Mouse (Mus musculus) left cerebral cortex, postnatal 14 days (tissue): ENCODE results near the gene Fpr-rs4. TPM values are rescaled to one million over a fixed set of nuclear protein-coding genes. Genes with fewer than 3 reads are reported as not detected.
"Not testable (repeated sequence)": the region's sequence is repeated elsewhere in the genome, so short reads cannot be mapped to it uniquely, and the experiment has no call there.

Source experiments
- DNase-seq, 2 experiments: peaks; one replicate each; pipeline ENCODE4 v3.0.0; 2021 to 2022; ENCODE audit warnings: low spot score in 2 of 2, mixed read lengths in 1 of 2
- intact Hi-C: fragments of 180-260 bp; cut with DNase I; formaldehyde crosslinking; loops from one replicate; pipeline ENCODE4 v1.15.1; 2025
- long read RNA-seq, 2 experiments: library from polyadenylated mRNA; stranded (forward); transcript quantifications; one replicate each; pipeline ENCODE4 v2.0.0; 2021
- total RNA-seq, 2 experiments: library from RNA; stranded (reverse); gene quantifications; 2 replicates each; pipeline ENCODE4 v1.2.3; 2021

The Fpr-rs4 gene
- not detected for total RNA-seq
- long read RNA-seq, experiment 1, result 0 reads
- long read RNA-seq, experiment 2, result 0 reads

GRCm38 (mm10) chr17:18021433-18021832 is at the start of gene Fpr-rs4:
Fpr-rs4 (plus strand) TSS chr17:18021733.
- no peak for DNase-seq
- intact Hi-C loops, result no loop called here

- intact Hi-C loops, result no loop called here
- no peak for DNase-seq
Measured at GRCm38 (mm10) chr17:17973443-17973842, 48.1 kb upstream of the Fpr-rs4 start.

- intact Hi-C loops, DNase-seq: not testable (repeated sequence)
Measured at GRCm38 (mm10) chr17:17981232-17981631, 40.3 kb upstream of the Fpr-rs4 start.

GRCm38 (mm10) chr17:18004752-18005151 is 16.8 kb upstream of the Fpr-rs4 start:
- DNase-seq, result no peak
- intact Hi-C loops, result no loop called here

GRCm38 (mm10) chr17:18049124-18049523 is 27.6 kb downstream of the Fpr-rs4 start, which contains the start of gene Vmn2r124:
Vmn2r124 (plus strand) TSS chr17:18049424.
- intact Hi-C loops, result no loop called here

More at GRCm38 (mm10) chr17:18049124-18049523, 27.6 kb downstream of the Fpr-rs4 start, which contains the start of gene Vmn2r124:
- no peak for DNase-seq

Other genes starting within 250 kb of the Fpr-rs4 start
- 10 to 100 TPM; 76.9 to 80.9 TPM for gene Spaca6, start 194.6 kb upstream of the Fpr-rs4 start, total RNA-seq
- under 1 TPM; 0.26 to 0.32 TPM for gene Has1, start 166.5 kb upstream of the Fpr-rs4 start, total RNA-seq
- not detected for gene Fpr1, start 137.8 kb upstream of the Fpr-rs4 start, total RNA-seq
- not detected for gene Fpr2, start 133.9 kb upstream of the Fpr-rs4 start, total RNA-seq
- gene Fpr3, start 133.9 kb upstream of the Fpr-rs4 start, total RNA-seq, result not detected
- gene Vmn2r124, start 27.7 kb downstream of the Fpr-rs4 start, total RNA-seq, result under 1 TPM; 0.04 to 0.11 TPM
- gene Vmn2r91, start 63.3 kb downstream of the Fpr-rs4 start, total RNA-seq, result not detected
- gene Vmn2r92, start 130.2 kb downstream of the Fpr-rs4 start, total RNA-seq, result not detected